Mouse (Mus musculus) midbrain, embryonic 13.5 days (tissue): Measurements from ENCODE around the gene Szt2. TPM values are rescaled to one million over a fixed set of nuclear protein-coding genes. Genes with fewer than 3 reads are reported as not detected.

Experiments
- ATAC-seq: fragments of 200-750 bp; cut with Nextera tagmentation; 2 replicates; pipeline ENCODE4 v1.8.0; 2017; ENCODE audit warnings: mild to moderate bottlenecking, moderate TSS enrichment, moderate library complexity
- H3K27ac ChIP-seq: fragments of 300-500 bp; sonication (generic); 2 replicates; pipeline ENCODE4 v1.5.1; 2015; ENCODE audit warnings: inconsistent platforms, mild to moderate bottlenecking, moderate library complexity
- H3K27me3 ChIP-seq: fragments of 300-500 bp; sonication (generic); 2 replicates; pipeline ENCODE4 v1.6.1; 2015; ENCODE audit warnings: mild to moderate bottlenecking, inconsistent platforms
- H3K36me3 ChIP-seq: fragments of 300-500 bp; sonication (generic); 2 replicates; pipeline ENCODE4 v1.6.1; 2015; ENCODE audit warnings: mild to moderate bottlenecking, inconsistent platforms
- H3K4me1 ChIP-seq: fragments of 300-500 bp; sonication (generic); replicated peaks from 2 replicates; pipeline ENCODE4 v1.6.1; 2015; ENCODE audit warnings: inconsistent platforms
- H3K4me2 ChIP-seq: fragments of 300-500 bp; sonication (generic); replicated peaks from 2 replicates; pipeline ENCODE4 v1.6.1; 2015; ENCODE audit warnings: moderate library complexity, mild to moderate bottlenecking, inconsistent platforms
- H3K4me3 ChIP-seq: fragments of 300-500 bp; sonication (generic); replicated peaks from 2 replicates; pipeline ENCODE4 v1.5.1; 2015; ENCODE audit warnings: mild to moderate bottlenecking, inconsistent platforms
- H3K9ac ChIP-seq: fragments of 300-500 bp; sonication (generic); replicated peaks from 2 replicates; pipeline ENCODE4 v1.6.1; 2015; ENCODE audit warnings: mild to moderate bottlenecking, inconsistent platforms
- H3K9me3 ChIP-seq: fragments of 300-500 bp; sonication (generic); 2 replicates; pipeline ENCODE4 v1.6.1; 2016; ENCODE audit warnings: mild to moderate bottlenecking, inconsistent platforms
- WGBS: fragments of 180-500 bp; shearing (Covaris S2); methylation state at CpG from one replicate; pipeline ENCODE4 v1.1.7; 2015; 5-methylcytosine and 5-hydroxymethylcytosine counted together
- polyA plus RNA-seq: library from polyadenylated mRNA; unstranded; fragments of >200 nt; fragmentation: Nextera tagmentation; extraction: Ambion mirVana; gene quantifications from 2 replicates; pipeline ENCODE4 v1.2.1, GENCODE M21; 2015

Szt2 gene
- polyA plus RNA-seq, 1 experiment from 2014 or later = 11.4 TPM

- peak within 1 kb of the TSS; percentile 57 for H3K4me3 ChIP-seq
- H3K36me3 ChIP-seq = peaks cover 36% of the 10 kb centered on the region
- peak within 1 kb of the TSS; percentile 78 for H3K9ac ChIP-seq
- H3K27ac ChIP-seq = peak within 1 kb of the TSS; percentile 70
- ATAC-seq = peak; percentile 95
- WGBS = under 1% methylated on average over 22 of the region's 31 CpGs
- H3K4me1 ChIP-seq = peaks cover 30% of the 10 kb centered on the region
- H3K9me3 ChIP-seq = no peaks in the 10 kb centered on the region
- H3K4me2 ChIP-seq = peak within 1 kb of the TSS; percentile 62
- H3K27me3 ChIP-seq = no peaks in the 10 kb centered on the region
Measured at GRCm38 (mm10) chr4:118427768-118428451, 18.8 kb upstream of the Szt2 start, which contains the start of gene Elovl1. Elovl1 (plus strand) TSS chr4:118428093.

- H3K27me3 ChIP-seq = no peaks in the 10 kb centered on the region
- peak overlapping the region; percentile 62 for H3K4me2 ChIP-seq
- 4% methylated on average over 5 of the region's 5 CpGs for WGBS
- peak; percentile 46 for ATAC-seq
- peak overlapping the region; percentile 70 for H3K27ac ChIP-seq
- peaks cover 36% of the 10 kb centered on the region for H3K36me3 ChIP-seq
- peaks cover 30% of the 10 kb centered on the region for H3K4me1 ChIP-seq
- no peaks in the 10 kb centered on the region for H3K9me3 ChIP-seq
- peak overlapping the region; percentile 57 for H3K4me3 ChIP-seq
- peak overlapping the region; percentile 78 for H3K9ac ChIP-seq
Measured at GRCm38 (mm10) chr4:118427415-118427767, 18.3 kb upstream of the Szt2 start.

GRCm38 (mm10) chr4:118425374-118425773 is 16.3 kb upstream of the Szt2 start:
- Histone ChIP-seq H3K27ac (no peak overlapping the region), H3K9ac (no peak overlapping the region), H3K4me3 (no peak overlapping the region), H3K27me3 (no peaks in the 10 kb centered on the region), H3K4me2 (no peak overlapping the region), H3K9me3 (no peaks in the 10 kb centered on the region), H3K4me1 (peaks cover 30% of the 10 kb centered on the region), H3K36me3 (peaks cover 36% of the 10 kb centered on the region)
- WGBS = 94% methylated on average over 1 of the region's 1 CpGs
- no peak for ATAC-seq

- Histone ChIP-seq H3K36me3 (peaks cover 40% of the 10 kb centered on the region), H3K27ac (no peak overlapping the region), H3K4me3 (no peak overlapping the region), H3K9me3 (no peaks in the 10 kb centered on the region), H3K27me3 (no peaks in the 10 kb centered on the region), H3K9ac (no peak overlapping the region), H3K4me1 (peaks cover 28% of the 10 kb centered on the region), H3K4me2 (no peak overlapping the region)
- no peak for ATAC-seq
- 89% methylated on average over 4 of the region's 4 CpGs for WGBS
Measured at GRCm38 (mm10) chr4:118424541-118425160, 15.6 kb upstream of the Szt2 start.

GRCm38 (mm10) chr4:118421384-118421783 is 12.3 kb upstream of the Szt2 start:
- WGBS = 90% methylated on average over 3 of the region's 3 CpGs
- Histone ChIP-seq H3K36me3 (peaks cover 70% of the 10 kb centered on the region), H3K9me3 (no peaks in the 10 kb centered on the region)

GRCm38 (mm10) chr4:118417112-118417797 is 8.2 kb upstream of the Szt2 start:
- Histone ChIP-seq H3K4me3 (no peak overlapping the region), H3K4me2 (no peak overlapping the region), H3K9ac (no peak overlapping the region), H3K36me3 (peaks cover 96% of the 10 kb centered on the region), H3K4me1 (no peaks in the 10 kb centered on the region), H3K9me3 (no peaks in the 10 kb centered on the region), H3K27me3 (no peaks in the 10 kb centered on the region), H3K27ac (no peak overlapping the region)
- ATAC-seq = no peak
- WGBS = 85% methylated on average over 13 of the region's 13 CpGs

More at GRCm38 (mm10) chr4:118421384-118421783, 12.3 kb upstream of the Szt2 start:
- no peak overlapping the region for H3K4me3 ChIP-seq
- H3K4me2 ChIP-seq = no peak overlapping the region
- H3K4me1 ChIP-seq = no peaks in the 10 kb centered on the region
- ATAC-seq = no peak
- no peaks in the 10 kb centered on the region for H3K27me3 ChIP-seq
- no peak overlapping the region for H3K9ac ChIP-seq
- H3K27ac ChIP-seq = no peak overlapping the region

GRCm38 (mm10) chr4:118416329-118416728 is 7.3 kb upstream of the Szt2 start:
- Histone ChIP-seq H3K4me2 (no peak overlapping the region), H3K4me1 (no peaks in the 10 kb centered on the region), H3K9me3 (no peaks in the 10 kb centered on the region), H3K27me3 (no peaks in the 10 kb centered on the region), H3K36me3 (peaks cover 97% of the 10 kb centered on the region), H3K4me3 (no peak overlapping the region), H3K27ac (no peak overlapping the region), H3K9ac (no peak overlapping the region)
- WGBS = 94% methylated on average over 5 of the region's 5 CpGs
- no peak for ATAC-seq

- H3K4me1 ChIP-seq = no peaks in the 10 kb centered on the region
- H3K36me3 ChIP-seq = peaks cover 97% of the 10 kb centered on the region
- H3K9me3 ChIP-seq = no peaks in the 10 kb centered on the region
- H3K4me3 ChIP-seq = no peak overlapping the region
- no peaks in the 10 kb centered on the region for H3K27me3 ChIP-seq
- no peak overlapping the region for H3K27ac ChIP-seq
- no peak overlapping the region for H3K9ac ChIP-seq
- ATAC-seq = no peak
- WGBS = 89% methylated on average over 2 of the region's 2 CpGs
- H3K4me2 ChIP-seq = no peak overlapping the region
Measured at GRCm38 (mm10) chr4:118415779-118416178, 6.7 kb upstream of the Szt2 start.

- Histone ChIP-seq H3K4me3 (no peak overlapping the region), H3K9me3 (no peaks in the 10 kb centered on the region), H3K4me2 (no peak overlapping the region), H3K27me3 (no peaks in the 10 kb centered on the region), H3K9ac (no peak overlapping the region), H3K36me3 (peaks cover 76% of the 10 kb centered on the region), H3K4me1 (peaks cover 10% of the 10 kb centered on the region), H3K27ac (no peak overlapping the region)
- WGBS = 92% methylated on average over 5 of the region's 5 CpGs
- ATAC-seq = no peak
Measured at GRCm38 (mm10) chr4:118413553-118413952, 4.5 kb upstream of the Szt2 start.

- peaks cover 53% of the 10 kb centered on the region for H3K36me3 ChIP-seq
- H3K27me3 ChIP-seq = no peaks in the 10 kb centered on the region
- WGBS = 95% methylated on average over 5 of the region's 5 CpGs
Measured at GRCm38 (mm10) chr4:118410871-118411270, 1.8 kb upstream of the Szt2 start.

GRCm38 (mm10) chr4:118402701-118403100 is 6.4 kb downstream of the Szt2 start:
- no peak overlapping the region for H3K9ac ChIP-seq
- peaks cover 68% of the 10 kb centered on the region for H3K36me3 ChIP-seq
- H3K27me3 ChIP-seq = no peaks in the 10 kb centered on the region
- H3K9me3 ChIP-seq = no peaks in the 10 kb centered on the region
- WGBS = 93% methylated on average over 12 of the region's 12 CpGs
- H3K27ac ChIP-seq = no peak overlapping the region
- no peak overlapping the region for H3K4me2 ChIP-seq
- H3K4me3 ChIP-seq = no peak overlapping the region
- no peak for ATAC-seq
- peaks cover 7% of the 10 kb centered on the region for H3K4me1 ChIP-seq

More at GRCm38 (mm10) chr4:118410871-118411270, 1.8 kb upstream of the Szt2 start:
- H3K9ac ChIP-seq = no peak overlapping the region
- no peak overlapping the region for H3K4me2 ChIP-seq
- H3K27ac ChIP-seq = no peak overlapping the region
- no peak for ATAC-seq
- H3K4me1 ChIP-seq = peaks cover 25% of the 10 kb centered on the region
- H3K9me3 ChIP-seq = no peaks in the 10 kb centered on the region
- H3K4me3 ChIP-seq = no peak overlapping the region

- no peaks in the 10 kb centered on the region for H3K27me3 ChIP-seq
- H3K4me1 ChIP-seq = no peaks in the 10 kb centered on the region
- H3K4me3 ChIP-seq = no peak overlapping the region
- no peak for ATAC-seq
- no peaks in the 10 kb centered on the region for H3K9me3 ChIP-seq
- no peak overlapping the region for H3K4me2 ChIP-seq
- WGBS = 94% methylated on average over 5 of the region's 5 CpGs
- no peak overlapping the region for H3K27ac ChIP-seq
- H3K9ac ChIP-seq = no peak overlapping the region
- peaks cover 76% of the 10 kb centered on the region for H3K36me3 ChIP-seq
Measured at GRCm38 (mm10) chr4:118401918-118402317, 7.2 kb downstream of the Szt2 start.
